ENCODE assay signal across 8 mouse cellular contexts in genomic region chr2:60879966-60880788, GRCm38 (mm10).
A peak's percentile ranks its signal among the peaks of the same experiment; 100 is the strongest.
DNase-seq lines count a peak whose midpoint lies in the region; ATAC-seq and TF ChIP-seq lines count a peak whose summit lies in the region.

No protein-coding gene starts in this region.

- peaks cover 13% of the 10 kb centered on the region for H3K4me1 ChIP-seq in liver, adult 2 months (ENCODE audit: control insufficient read depth, insufficient read depth, low read length)
- H3K4me1 ChIP-seq in hindbrain, postnatal 0 days (ENCODE audit: insufficient read depth, low read length): no peaks in the 10 kb centered on the region
- H3K4me1 ChIP-seq in neural tube, embryonic 12.5 days: peaks cover 28% of the 10 kb centered on the region; the same call in 1 of the 2 replicates

- peak overlapping the region; percentile 84 for H3K4me3 ChIP-seq in liver, adult 2 months (ENCODE audit: insufficient read depth, low read depth, low read length)
- H3K4me3 ChIP-seq in hindbrain, postnatal 0 days (ENCODE audit: low read length): peak overlapping the region; percentile 75
- peak overlapping the region; percentile 89 for H3K4me3 ChIP-seq in neural tube, embryonic 12.5 days

- peaks cover 25% of the 10 kb centered on the region for H3K79me2 ChIP-seq in liver, adult 2 months (ENCODE audit: control insufficient read depth, insufficient read depth, low read length)

- H3K4me2 ChIP-seq in hindbrain, postnatal 0 days (ENCODE audit: low read depth, low read length): peak overlapping the region; percentile 93
- peak overlapping the region; percentile 89 for H3K4me2 ChIP-seq in neural tube, embryonic 12.5 days (replicated peaks)

- DNase-seq in liver, adult 2 months (ENCODE audit: extremely low read depth, low read depth, low spot score): peak; percentile 24
- no peak for DNase-seq in liver
- DNase-seq in brain, embryonic 14.5 days (ENCODE audit: low read depth): peak; percentile 26
- DNase-seq in hindbrain, postnatal 0 days (ENCODE audit: low spot score): no peak
- no peak for DNase-seq in layer of hippocampus, adult 11-12 months (ENCODE audit: low spot score)
- no peak for DNase-seq in urinary bladder, postnatal 25 days (ENCODE audit: low spot score)

- 25% methylated on average over 14 of the region's 14 CpGs for WGBS in liver, adult 2 months
- 9% methylated on average over 14 of the region's 14 CpGs for WGBS in hindbrain, postnatal 0 days
- WGBS in neural tube, embryonic 12.5 days: 3% methylated on average over 14 of the region's 14 CpGs

- no peak for ATAC-seq in hindbrain, postnatal 0 days
- ATAC-seq in neural tube, embryonic 12.5 days (ENCODE audit: low FRiP score, low read depth): no peak
- ATAC-seq in monocyte, adult 5-6 weeks (replicated peaks; ENCODE audit: insufficient number of reproducible peaks, low FRiP score, low TSS enrichment, poor library complexity, severe bottlenecking): no peak

- no peaks in the 10 kb centered on the region for H3K9me3 ChIP-seq in hindbrain, postnatal 0 days (ENCODE audit: low read length)
- H3K9me3 ChIP-seq in neural tube, embryonic 12.5 days: no peaks in the 10 kb centered on the region

- no peak for TF ChIP-seq POLR2A in liver, adult 2 months (IDR thresholded peaks at IDR 0.05; ENCODE audit: extremely low read depth, insufficient read depth, low read length)
- TF ChIP-seq POLR2A in brain, embryonic 14.5 days (IDR thresholded peaks at IDR 0.05; ENCODE audit: borderline replicate concordance, extremely low read depth, insufficient read depth, insufficient read length, poor library complexity, severe bottlenecking): no peak

- peak overlapping the region; percentile 92; the same call in 1 of the 2 replicates for H3K9ac ChIP-seq in liver, adult 2 months (ENCODE audit: low read depth, low read length)
- peak overlapping the region; percentile 87; the same call in 1 of the 2 replicates for H3K9ac ChIP-seq in hindbrain, postnatal 0 days (replicated peaks; ENCODE audit: low read length)
- H3K9ac ChIP-seq in neural tube, embryonic 12.5 days: peak overlapping the region; percentile 93

- TF ChIP-seq CTCF in liver, adult 2 months (IDR thresholded peaks at IDR 0.05; ENCODE audit: low read depth, low read length): no peak
- TF ChIP-seq CTCF in brain, embryonic 14.5 days (IDR thresholded peaks at IDR 0.05; ENCODE audit: borderline replicate concordance, extremely low read depth, insufficient read depth, insufficient read length): no peak
- no peak for TF ChIP-seq CTCF in hindbrain, postnatal 0 days (IDR thresholded peaks at IDR 0.05; ENCODE audit: low read depth)

- peak overlapping the region; percentile 96 for H3K27ac ChIP-seq in liver, adult 2 months (replicated peaks; ENCODE audit: insufficient read depth, low read depth, low read length)
- no peak overlapping the region for H3K27ac ChIP-seq in hindbrain, postnatal 0 days
- H3K27ac ChIP-seq in neural tube, embryonic 12.5 days: no peak overlapping the region

- H3K27me3 ChIP-seq in liver, adult 2 months (ENCODE audit: control insufficient read depth, insufficient read depth, low read length): no peaks in the 10 kb centered on the region
- H3K27me3 ChIP-seq in hindbrain, postnatal 0 days (ENCODE audit: insufficient read depth, low read length): no peaks in the 10 kb centered on the region
- 0 out of 2 replicates have a peak, but pooled peaks cover 5% of the 10 kb centered on the region for H3K27me3 ChIP-seq in neural tube, embryonic 12.5 days (replicated peaks)

- H3K36me3 ChIP-seq in liver, adult 2 months (ENCODE audit: control insufficient read depth, insufficient read depth, low read length): no peaks in the 10 kb centered on the region
- H3K36me3 ChIP-seq in hindbrain, postnatal 0 days (ENCODE audit: insufficient read depth, low read length): no peaks in the 10 kb centered on the region
- H3K36me3 ChIP-seq in neural tube, embryonic 12.5 days: no peaks in the 10 kb centered on the region

Comparison
In these comparisons a context has a peak if more than half of its experiments do, and no peak if none do; other contexts are left out.
1. DNase-seq: peak in liver, adult 2 months (single experiment) and brain, embryonic 14.5 days (single experiment); none in liver (single experiment), hindbrain, postnatal 0 days (single experiment), layer of hippocampus, adult 11-12 months (single experiment) and urinary bladder, postnatal 25 days (single experiment).
2. Peak in every context shown above with its lines, with median percentiles within 50 percentile points of each other: H3K4me3 ChIP-seq and H3K9ac ChIP-seq.